Mouse (Mus musculus) myocyte (in vitro differentiated cells): ENCODE measurements around the gene Eftud2.

Experiments
- CEBPB ChIP-seq: IDR thresholded peaks from 2 replicates; pipeline ENCODE4 v1.6.1; 2011; ENCODE audit warnings: mild to moderate bottlenecking, moderate library complexity; ENCODE audit not compliant: poor library complexity, insufficient read depth, severe bottlenecking
- E2F4 ChIP-seq: IDR thresholded peaks from one replicate; pipeline ENCODE4 v1.6.1; 2011; ENCODE audit warnings: mild to moderate bottlenecking, control low read depth, moderate library complexity; ENCODE audit not compliant: insufficient read depth
- MAX ChIP-seq: IDR thresholded peaks from one replicate; pipeline ENCODE4 v1.6.1; 2011; ENCODE audit warnings: low read depth, mild to moderate bottlenecking, control low read depth
- MYOD1 ChIP-seq, 3 experiments: IDR thresholded peaks; one replicate each; pipeline ENCODE4 v1.6.1; 2011; ENCODE audit warnings: control low read depth in 2 of 3, low read depth in 2 of 3, mild to moderate bottlenecking in 2 of 3, moderate library complexity in 1 of 3; ENCODE audit not compliant: insufficient read length in 2 of 3, control insufficient read depth in 1 of 3
- MYOG ChIP-seq, 3 experiments: IDR thresholded peaks; one replicate each; pipeline ENCODE4 v1.6.1; 2011; ENCODE audit warnings: control low read depth in 2 of 3, low read depth in 2 of 3, mild to moderate bottlenecking in 2 of 3; ENCODE audit not compliant: insufficient read length in 2 of 3, control insufficient read depth in 1 of 3, insufficient read depth in 1 of 3
- POLR2A ChIP-seq: IDR thresholded peaks from one replicate; pipeline ENCODE4 v1.6.1; 2011; ENCODE audit warnings: low read depth, mild to moderate bottlenecking, control low read depth, moderate library complexity; ENCODE audit not compliant: insufficient read length
- POLR2AphosphoS2 ChIP-seq: IDR thresholded peaks from one replicate; pipeline ENCODE4 v1.6.1; 2011; ENCODE audit warnings: low read depth, control low read depth; ENCODE audit not compliant: insufficient read length
- REST ChIP-seq: IDR thresholded peaks from one replicate; pipeline ENCODE4 v1.6.1; 2011; ENCODE audit warnings: mild to moderate bottlenecking, control low read depth, moderate library complexity; ENCODE audit not compliant: insufficient read depth, insufficient read length
- SRF ChIP-seq: IDR thresholded peaks from one replicate; pipeline ENCODE4 v1.6.1; 2011; ENCODE audit warnings: low read depth; ENCODE audit not compliant: control insufficient read depth, insufficient read length
- TCF12 ChIP-seq: IDR thresholded peaks from one replicate; pipeline ENCODE4 v1.6.1; 2011; ENCODE audit warnings: mild to moderate bottlenecking, control low read depth; ENCODE audit not compliant: poor library complexity, insufficient read depth, severe bottlenecking
- TCF3 ChIP-seq: IDR thresholded peaks from one replicate; pipeline ENCODE4 v1.6.1; 2011; ENCODE audit warnings: low read depth, control low read depth; ENCODE audit not compliant: insufficient read length
- USF1 ChIP-seq: IDR thresholded peaks from one replicate; pipeline ENCODE4 v1.6.1; 2011; ENCODE audit warnings: low read depth, mild to moderate bottlenecking, control low read depth, moderate library complexity

- TF ChIP-seq POLR2A: no peak
- no peak for TF ChIP-seq USF1
- no peak for TF ChIP-seq TCF12
- TF ChIP-seq MYOG (IDR thresholded peaks at IDR 0.05; ENCODE audit: control insufficient read depth in 1 of 3, insufficient read depth in 1 of 3, insufficient read length in 2 of 3, low read depth in 2 of 3): no peak
- TF ChIP-seq MYOD1 (IDR thresholded peaks at IDR 0.05; ENCODE audit: control insufficient read depth in 1 of 3, insufficient read length in 2 of 3, low read depth in 2 of 3): no peak
- no peak for TF ChIP-seq REST
- TF ChIP-seq TCF3: no peak
- TF ChIP-seq CEBPB: no peak
- TF ChIP-seq POLR2AphosphoS2: no peak
- no peak for TF ChIP-seq MAX
- TF ChIP-seq SRF: no peak
- TF ChIP-seq E2F4: no peak
These were observed 12.3 kb upstream of the Eftud2 start for GRCm38 (mm10) chr11:102893015-102893651.
